13 mouse cellular contexts compared by ENCODE assay signal in the genomic region with DNA sequence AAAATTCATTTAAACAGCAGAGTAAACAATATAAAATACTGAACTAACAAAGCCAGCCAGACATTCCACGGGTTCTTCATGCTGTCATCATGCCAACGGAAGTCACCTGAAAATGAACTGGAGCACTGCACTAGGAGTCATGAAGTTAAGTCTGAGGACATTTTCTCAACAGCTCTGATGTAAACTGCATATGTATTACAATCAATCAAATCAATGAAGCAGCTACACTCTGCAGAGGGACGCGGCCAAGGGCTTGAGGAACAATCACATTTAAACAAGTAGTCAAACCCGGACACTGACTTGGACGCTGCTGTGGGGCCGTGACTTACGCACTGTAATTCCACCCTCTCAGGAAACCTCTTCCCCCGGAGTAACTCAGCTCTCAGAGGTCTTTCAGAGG.
"Had no signal": no experiment of that assay in that cellular context is flagged by ENCODE, and none has a peak within 500 bp of the region (broad histone marks: within the 10 kb centered on the region; RNA-seq: fewer than 3 reads in every experiment).

No protein-coding gene starts in this region.

- H3K4me3 ChIP-seq: limb, embryonic 12.5 days; midbrain, embryonic 13.5 days had no signal

- H3K36me3 ChIP-seq: midbrain, embryonic 13.5 days had no signal

- H3K4me2 ChIP-seq: limb, embryonic 12.5 days; midbrain, embryonic 13.5 days had no signal

- H3K27me3 ChIP-seq: limb, embryonic 12.5 days; midbrain, embryonic 13.5 days had no signal

- H3K27ac ChIP-seq: liver, embryonic 14.5 days; midbrain, embryonic 13.5 days; stomach, postnatal 0 days had no signal

- H3K9ac ChIP-seq: limb, embryonic 12.5 days; liver, embryonic 14.5 days; midbrain, embryonic 13.5 days had no signal

- DNase-seq: kidney, adult 9 months; kidney, postnatal 10 days; kidney, postnatal 4 days; liver; lung, adult 2 months; lung, postnatal 36 days; thymus, adult 2 months; thymus, postnatal 25 days had no signal

- H3K9me3 ChIP-seq: limb, embryonic 12.5 days; midbrain, embryonic 13.5 days had no signal

- ATAC-seq: intestine, embryonic 16.5 days; midbrain, embryonic 13.5 days had no signal
